Mouse (Mus musculus) heart, embryonic 10.5 days (tissue): ENCODE measurements around the gene Glp2r. TPM values are rescaled to one million over a fixed set of nuclear protein-coding genes. Genes with fewer than 3 reads are reported as not detected.

Experiments used
- DNase-seq: peaks from one replicate; pipeline ENCODE4 v3.0.0-alpha.2; 2017; ENCODE audit warnings: low spot score
- H3K27ac ChIP-seq: fragments of 300-500 bp; sonication (generic); 2 replicates; pipeline ENCODE4 v1.5.1; 2016; ENCODE audit warnings: mild to moderate bottlenecking
- H3K27me3 ChIP-seq: fragments of 300-500 bp; sonication (generic); 2 replicates; pipeline ENCODE4 v1.6.1; 2016; ENCODE audit warnings: mild to moderate bottlenecking; ENCODE audit not compliant: poor library complexity, insufficient read depth, severe bottlenecking
- H3K36me3 ChIP-seq: fragments of 300-500 bp; sonication (generic); 2 replicates; pipeline ENCODE4 v1.6.1; 2016; ENCODE audit warnings: mild to moderate bottlenecking, moderate library complexity
- H3K4me1 ChIP-seq: fragments of 300-500 bp; sonication (generic); 2 replicates; pipeline ENCODE4 v1.6.1; 2016; ENCODE audit warnings: mild to moderate bottlenecking
- H3K4me3 ChIP-seq: fragments of 300-500 bp; sonication (generic); 2 replicates; pipeline ENCODE4 v1.5.1; 2016; ENCODE audit warnings: mild to moderate bottlenecking, moderate library complexity
- H3K9me3 ChIP-seq: fragments of 300-500 bp; sonication (generic); 2 replicates; pipeline ENCODE4 v1.6.1; 2016; ENCODE audit warnings: mild to moderate bottlenecking, moderate library complexity
- WGBS: fragments of 180-500 bp; shearing (Covaris S2); methylation state at CpG from one replicate; pipeline ENCODE4 v1.1.7; 2016; 5-methylcytosine and 5-hydroxymethylcytosine counted together
- polyA plus RNA-seq: library from polyadenylated mRNA; unstranded; fragments of >200 nt; fragmentation: Nextera tagmentation; extraction: Ambion mirVana; gene quantifications from 2 replicates; pipeline ENCODE4 v1.2.1, GENCODE M21; 2016

Gene Glp2r
- polyA plus RNA-seq, 1 experiment from 2014 or later = 0.03 TPM

DNA sequence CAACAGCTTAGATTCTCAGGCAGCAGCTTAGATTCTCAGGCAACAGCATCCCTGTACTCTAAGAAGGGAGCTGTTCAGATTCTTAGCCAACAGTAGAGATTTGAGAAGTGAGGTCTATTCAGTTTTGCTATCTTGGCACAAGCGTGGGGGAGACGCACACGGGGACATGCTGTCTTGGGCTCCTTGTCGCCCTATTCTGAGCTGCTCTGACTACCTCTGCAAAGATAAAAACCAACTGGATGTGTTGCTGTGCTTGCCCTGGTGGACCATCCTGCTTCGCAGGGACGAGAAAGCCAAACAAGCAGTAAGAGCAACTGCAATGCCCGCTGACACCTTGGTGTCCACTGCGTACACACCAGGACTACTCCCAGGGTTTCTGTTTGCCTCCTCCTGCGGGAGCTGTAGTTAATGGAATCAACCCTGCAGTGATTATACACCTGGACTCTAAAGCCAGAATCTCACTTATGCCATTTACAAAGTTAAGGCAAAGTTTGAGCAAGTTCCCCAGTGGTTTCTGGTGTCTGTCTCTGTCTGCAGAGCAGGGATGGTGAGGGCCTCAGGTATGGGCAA is 117.3 kb downstream of the Glp2r start:
- H3K27ac ChIP-seq = no peak overlapping the region
- no peak overlapping the region for H3K4me3 ChIP-seq
- peaks cover 24% of the 10 kb centered on the region for H3K4me1 ChIP-seq
- H3K27me3 ChIP-seq = peaks cover 11% of the 10 kb centered on the region; the same call in 1 of the 2 replicates
- no peaks in the 10 kb centered on the region for H3K36me3 ChIP-seq
- H3K9me3 ChIP-seq = no peaks in the 10 kb centered on the region
- no peak for DNase-seq
- 82% methylated on average over 9 of the region's 9 CpGs for WGBS

DNA sequence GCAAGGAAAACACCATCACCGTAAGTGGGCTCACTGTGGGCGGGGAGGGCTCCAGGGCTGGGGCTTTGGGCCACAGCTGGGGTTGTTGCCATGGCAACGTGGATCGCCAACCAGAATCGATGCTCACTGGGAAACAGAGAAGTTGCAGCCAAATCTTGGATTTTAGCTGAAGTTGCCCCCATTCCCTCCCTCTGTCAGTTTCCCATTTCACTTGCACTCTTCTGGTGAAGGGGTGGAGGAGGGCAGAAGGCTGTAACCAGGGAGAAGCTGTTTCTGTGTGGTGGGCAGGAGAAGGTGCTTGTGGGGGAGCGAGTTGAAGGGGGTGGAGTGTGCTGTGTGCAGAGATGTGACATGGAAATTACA is 118.1 kb downstream of the Glp2r start:
- Histone ChIP-seq H3K9me3 (no peaks in the 10 kb centered on the region), H3K27me3 (peaks cover 13% of the 10 kb centered on the region; the same call in 1 of the 2 replicates), H3K4me3 (no peak overlapping the region), H3K4me1 (peaks cover 24% of the 10 kb centered on the region), H3K36me3 (no peaks in the 10 kb centered on the region), H3K27ac (no peak overlapping the region)
- DNase-seq = no peak
- WGBS = 41% methylated on average over 6 of the region's 6 CpGs

DNA sequence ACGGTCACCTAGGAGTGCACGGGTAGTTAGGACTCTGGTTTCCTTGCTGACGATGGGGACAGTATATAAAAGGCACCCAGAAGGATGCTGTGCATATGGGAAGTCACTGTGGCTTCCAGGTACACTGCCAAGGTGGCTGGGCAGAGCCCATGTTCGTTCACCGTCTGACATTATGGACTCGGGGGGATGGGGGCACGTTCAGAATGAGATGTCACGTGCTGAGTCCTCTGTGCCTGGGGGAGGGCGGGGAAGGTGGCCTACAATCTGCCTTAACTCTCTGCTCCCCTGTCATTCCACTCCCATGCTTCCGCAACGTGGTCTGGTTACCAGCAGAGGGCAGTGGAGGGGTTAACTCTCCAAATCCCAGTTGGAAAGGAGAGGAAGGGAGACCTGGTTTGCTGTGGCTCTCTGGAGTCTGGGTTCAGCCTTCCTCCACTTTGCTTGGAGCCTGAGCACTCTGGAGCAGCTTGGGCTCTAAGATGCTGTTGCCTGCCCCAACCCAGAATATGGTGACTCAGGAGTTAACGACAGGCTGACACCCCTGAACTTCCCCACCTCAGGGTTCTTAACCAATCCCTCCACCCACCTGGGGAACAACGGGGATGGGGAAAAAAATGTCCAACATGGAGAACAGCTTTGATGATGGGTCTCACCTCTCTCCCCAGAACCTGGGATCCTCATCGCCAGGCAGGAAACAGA is 118.6 kb downstream of the Glp2r start:
- H3K4me3 ChIP-seq = no peak overlapping the region
- H3K4me1 ChIP-seq = peaks cover 24% of the 10 kb centered on the region
- WGBS = 21% methylated on average over 14 of the region's 14 CpGs
- no peaks in the 10 kb centered on the region for H3K36me3 ChIP-seq
- no peaks in the 10 kb centered on the region for H3K9me3 ChIP-seq
- H3K27me3 ChIP-seq = peaks cover 13% of the 10 kb centered on the region; the same call in 1 of the 2 replicates
- H3K27ac ChIP-seq = no peak overlapping the region
- DNase-seq = no peak

DNA sequence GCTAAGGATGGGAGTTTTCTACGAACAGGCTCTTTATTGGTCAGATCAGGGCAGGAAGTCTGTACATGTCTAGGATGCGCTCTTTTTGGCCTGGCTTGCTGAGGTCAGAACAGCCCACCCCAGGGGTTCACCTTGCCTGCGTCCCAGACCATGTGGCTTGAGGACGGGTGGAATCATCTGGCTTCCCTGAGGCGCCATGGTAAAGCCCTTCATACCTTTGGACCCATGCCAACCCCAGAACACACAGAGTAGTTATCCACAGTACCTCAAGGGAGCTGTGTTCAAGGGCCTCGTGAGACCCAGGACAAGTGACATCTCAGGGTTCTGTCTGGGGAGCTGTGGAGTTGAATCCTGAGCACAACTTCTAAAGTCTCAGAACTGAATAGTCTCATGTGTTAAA is 119.2 kb downstream of the Glp2r start:
- Histone ChIP-seq H3K9me3 (no peaks in the 10 kb centered on the region), H3K27ac (no peak overlapping the region), H3K4me3 (no peak overlapping the region), H3K36me3 (no peaks in the 10 kb centered on the region), H3K27me3 (peaks cover 10% of the 10 kb centered on the region; the same call in 1 of the 2 replicates), H3K4me1 (peaks cover 21% of the 10 kb centered on the region)
- 79% methylated on average over 6 of the region's 6 CpGs for WGBS
- DNase-seq = no peak

DNA sequence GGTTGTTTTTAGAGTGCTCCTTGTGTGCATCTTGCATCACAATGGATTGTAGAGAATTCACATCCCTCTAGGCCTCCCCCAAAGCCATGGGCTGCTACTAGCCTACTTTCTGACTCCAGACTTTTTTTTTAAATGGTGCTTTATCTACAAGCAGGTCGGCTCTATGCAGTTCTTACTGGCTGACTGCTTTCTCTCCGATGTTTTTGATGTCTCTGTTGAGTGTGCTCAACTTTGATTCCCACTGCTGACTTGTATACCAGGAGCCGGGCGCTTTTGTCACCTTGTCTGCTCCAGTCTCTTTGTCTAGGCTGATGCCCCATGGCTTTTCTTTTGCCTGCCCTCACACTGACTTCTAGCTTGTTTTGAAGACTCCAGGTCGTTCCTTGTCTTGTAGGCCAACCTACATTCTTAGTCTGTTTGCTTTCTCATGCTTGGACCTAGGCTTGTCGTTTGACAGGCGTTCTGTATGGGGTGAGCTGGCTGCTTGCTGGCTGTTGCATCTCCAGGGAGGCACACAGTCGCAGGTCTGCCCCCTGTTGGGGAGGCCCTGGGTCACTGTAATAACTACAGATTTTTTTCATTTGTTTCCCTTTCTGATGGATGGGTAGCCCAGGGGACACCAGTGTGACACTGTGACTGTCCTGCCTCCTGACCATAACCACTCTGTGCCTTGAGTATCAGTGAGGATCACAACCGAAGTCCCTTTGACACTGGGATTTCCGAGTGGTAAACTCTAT is 120.8 kb downstream of the Glp2r start:
- H3K27ac ChIP-seq = no peak overlapping the region
- 56% methylated on average over 10 of the region's 10 CpGs for WGBS
- H3K4me3 ChIP-seq = no peak overlapping the region
- H3K27me3 ChIP-seq = peaks cover 10% of the 10 kb centered on the region; the same call in 1 of the 2 replicates
- H3K4me1 ChIP-seq = peaks cover 12% of the 10 kb centered on the region
- DNase-seq = no peak
- no peaks in the 10 kb centered on the region for H3K9me3 ChIP-seq
- H3K36me3 ChIP-seq = no peaks in the 10 kb centered on the region

DNA sequence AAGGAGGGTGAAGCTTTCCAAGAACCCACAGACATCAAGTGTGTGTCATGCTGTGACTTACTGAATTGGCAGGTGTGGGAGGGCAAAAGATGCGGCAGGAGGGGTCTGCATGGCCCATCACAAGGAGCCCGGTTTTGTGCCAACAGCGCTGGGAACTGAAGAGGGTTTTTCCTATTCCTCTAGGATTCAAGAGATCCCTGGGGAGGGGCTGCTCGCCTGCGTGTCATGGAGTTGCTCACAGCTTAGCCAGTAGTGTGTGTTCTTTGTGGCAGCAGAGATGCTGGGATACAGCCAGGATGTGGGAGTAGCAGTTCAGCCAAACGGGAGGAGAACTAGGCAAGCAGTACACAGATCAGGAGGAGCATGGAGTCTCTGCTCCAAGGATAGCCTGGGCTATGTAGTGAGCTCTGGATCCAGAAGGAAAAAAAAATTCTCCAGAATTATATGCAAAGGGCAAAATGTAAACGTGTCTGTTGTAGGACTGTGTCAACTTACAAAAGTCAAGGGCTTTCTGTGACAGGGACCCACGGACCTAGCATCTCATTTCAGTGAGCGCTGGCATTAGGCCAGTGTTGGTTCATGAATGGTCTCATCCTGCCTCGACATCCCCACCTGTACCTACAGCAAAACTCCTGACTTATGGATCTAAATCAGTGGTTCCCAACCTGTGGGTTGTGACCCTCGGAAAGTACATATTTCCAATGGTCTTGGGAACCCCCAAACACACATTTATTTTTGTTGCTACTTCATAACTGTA is 122.1 kb downstream of the Glp2r start:
- Histone ChIP-seq H3K4me1 (peaks cover 12% of the 10 kb centered on the region), H3K4me3 (no peak overlapping the region), H3K36me3 (no peaks in the 10 kb centered on the region), H3K9me3 (no peaks in the 10 kb centered on the region), H3K27ac (no peak overlapping the region), H3K27me3 (peaks cover 8% of the 10 kb centered on the region; the same call in 1 of the 2 replicates)
- DNase-seq = no peak
- 71% methylated on average over 11 of the region's 11 CpGs for WGBS

DNA sequence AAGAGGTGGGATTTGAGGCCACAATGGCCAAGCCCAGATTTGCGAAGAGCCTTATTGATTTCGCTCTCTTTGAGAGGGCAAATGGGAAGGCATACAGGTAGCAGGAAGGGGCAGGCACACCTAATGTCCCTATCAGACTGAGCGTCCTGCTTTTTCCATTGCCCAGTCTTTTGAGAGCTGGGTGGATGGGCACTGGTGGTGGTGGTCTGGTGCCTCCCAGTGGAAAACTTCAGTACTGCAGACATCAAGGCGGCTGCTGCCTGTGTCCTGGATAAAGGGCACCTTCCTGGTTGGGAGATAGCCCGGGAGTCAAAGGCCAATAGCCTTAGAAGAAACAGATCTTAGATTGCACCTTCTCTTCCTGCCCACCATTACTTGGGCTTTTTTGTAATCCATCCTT is 123.2 kb downstream of the Glp2r start:
- Histone ChIP-seq H3K27ac (no peak overlapping the region), H3K9me3 (no peaks in the 10 kb centered on the region), H3K27me3 (peaks cover 4% of the 10 kb centered on the region; the same call in 1 of the 2 replicates), H3K4me1 (peaks cover 11% of the 10 kb centered on the region), H3K36me3 (no peaks in the 10 kb centered on the region), H3K4me3 (no peak overlapping the region)
- 23% methylated on average over 5 of the region's 5 CpGs for WGBS
- no peak for DNase-seq

DNA sequence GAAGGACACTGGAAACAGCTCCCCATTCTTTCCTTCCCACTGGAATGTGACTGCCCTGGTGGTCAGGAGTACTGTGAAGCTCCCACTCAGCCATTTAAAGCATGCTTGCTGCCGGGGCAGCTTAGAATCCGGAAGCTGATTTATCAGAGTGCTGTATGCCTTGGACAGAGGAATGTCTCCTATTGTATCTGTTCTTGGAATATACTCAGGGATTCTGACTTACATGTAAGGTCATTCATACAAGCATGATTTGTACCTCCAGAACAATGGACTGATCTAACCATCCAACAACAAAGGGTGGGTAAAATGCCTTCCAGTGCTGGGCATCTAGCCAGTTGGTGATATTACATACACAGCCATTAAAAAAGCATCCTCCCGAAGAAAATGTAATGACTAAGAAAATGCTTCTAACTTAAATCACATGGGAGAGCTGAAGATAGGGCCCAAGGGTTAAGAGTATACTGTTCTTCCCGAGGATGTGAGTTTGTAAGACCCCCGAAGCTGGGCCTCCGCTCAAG is 126.3 kb downstream of the Glp2r start:
- no peak for DNase-seq
- Histone ChIP-seq H3K4me3 (no peak overlapping the region), H3K27ac (no peak overlapping the region), H3K27me3 (peaks cover 4% of the 10 kb centered on the region; the same call in 1 of the 2 replicates), H3K9me3 (no peaks in the 10 kb centered on the region), H3K4me1 (peaks cover 4% of the 10 kb centered on the region; the same call in 1 of the 2 replicates), H3K36me3 (no peaks in the 10 kb centered on the region)
- 75% methylated on average over 6 of the region's 6 CpGs for WGBS

DNA sequence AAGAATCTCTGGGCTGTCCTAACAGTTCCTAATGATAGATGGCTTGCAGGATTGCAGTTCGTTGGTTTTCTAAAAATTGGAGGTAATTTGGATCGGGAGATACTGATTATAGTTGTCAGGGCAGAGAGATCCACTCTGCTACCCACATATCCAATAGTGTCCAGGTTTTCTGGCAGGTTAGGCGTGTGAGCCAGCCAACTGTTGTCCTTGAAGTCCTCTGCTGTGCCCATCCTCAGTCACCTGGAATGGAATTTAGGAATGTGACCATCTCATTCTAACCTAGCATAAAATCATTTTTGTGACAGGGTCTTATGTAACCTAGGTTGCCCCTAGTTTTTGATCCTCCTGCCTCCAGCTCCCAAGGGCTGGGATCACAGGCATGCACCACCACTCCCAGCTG is 127.5 kb downstream of the Glp2r start:
- Histone ChIP-seq H3K4me3 (no peak overlapping the region), H3K9me3 (no peaks in the 10 kb centered on the region), H3K27ac (no peak overlapping the region), H3K27me3 (0 out of 2 replicates have a peak, but pooled peaks cover under 1% of the 10 kb centered on the region), H3K4me1 (peaks cover 4% of the 10 kb centered on the region; the same call in 1 of the 2 replicates), H3K36me3 (no peaks in the 10 kb centered on the region)
- no peak for DNase-seq
- WGBS = 87% methylated on average over 3 of the region's 3 CpGs

DNA sequence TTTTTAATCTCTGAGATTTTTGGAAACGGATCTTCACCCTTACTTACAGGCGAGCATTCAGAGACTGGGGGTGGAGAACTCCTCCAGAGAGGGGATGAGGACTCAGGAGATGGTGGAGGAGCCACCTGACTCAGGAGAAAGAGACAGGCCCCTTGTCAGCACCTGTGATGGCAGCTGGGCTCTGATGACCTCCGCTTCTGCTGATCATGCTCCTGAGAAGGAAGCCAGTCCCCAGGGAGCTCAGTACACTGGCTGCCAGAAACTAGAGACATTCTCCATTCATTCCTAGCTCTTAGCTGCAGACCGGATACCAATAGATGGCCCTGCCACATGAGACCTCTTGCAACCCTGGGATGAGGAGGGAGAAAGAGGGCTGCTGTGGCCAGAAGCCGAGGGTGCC is 128.1 kb downstream of the Glp2r start:
- Histone ChIP-seq H3K27me3 (no peaks in the 10 kb centered on the region), H3K4me1 (peaks cover 4% of the 10 kb centered on the region; the same call in 1 of the 2 replicates), H3K36me3 (no peaks in the 10 kb centered on the region), H3K4me3 (no peak overlapping the region), H3K9me3 (no peaks in the 10 kb centered on the region), H3K27ac (no peak overlapping the region)
- WGBS = 70% methylated on average over 5 of the region's 5 CpGs
- DNase-seq = no peak

DNA sequence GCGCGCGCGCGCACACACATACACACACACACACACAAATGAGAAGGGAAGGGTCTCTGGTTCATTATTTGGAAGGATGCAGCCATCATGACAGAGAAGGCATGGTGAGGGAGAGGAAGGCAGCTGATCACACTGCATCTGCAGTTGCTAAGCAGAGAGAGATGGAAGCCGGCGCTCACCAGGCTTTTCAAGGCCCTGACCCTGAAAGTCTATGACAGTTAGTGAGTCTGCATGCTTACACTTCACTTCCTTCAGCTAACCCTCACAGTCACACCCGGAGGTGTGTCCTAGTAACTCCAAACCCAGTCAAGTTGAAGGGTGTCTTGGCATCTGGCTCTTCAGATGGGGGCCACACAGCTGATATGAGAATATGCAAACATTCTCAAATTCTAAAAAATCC is 128.5 kb downstream of the Glp2r start:
- Histone ChIP-seq H3K27ac (no peak overlapping the region), H3K4me1 (peaks cover 4% of the 10 kb centered on the region; the same call in 1 of the 2 replicates), H3K4me3 (no peak overlapping the region), H3K36me3 (no peaks in the 10 kb centered on the region), H3K9me3 (no peaks in the 10 kb centered on the region), H3K27me3 (no peaks in the 10 kb centered on the region)
- no peak for DNase-seq
- WGBS = 94% methylated on average over 8 of the region's 8 CpGs

DNA sequence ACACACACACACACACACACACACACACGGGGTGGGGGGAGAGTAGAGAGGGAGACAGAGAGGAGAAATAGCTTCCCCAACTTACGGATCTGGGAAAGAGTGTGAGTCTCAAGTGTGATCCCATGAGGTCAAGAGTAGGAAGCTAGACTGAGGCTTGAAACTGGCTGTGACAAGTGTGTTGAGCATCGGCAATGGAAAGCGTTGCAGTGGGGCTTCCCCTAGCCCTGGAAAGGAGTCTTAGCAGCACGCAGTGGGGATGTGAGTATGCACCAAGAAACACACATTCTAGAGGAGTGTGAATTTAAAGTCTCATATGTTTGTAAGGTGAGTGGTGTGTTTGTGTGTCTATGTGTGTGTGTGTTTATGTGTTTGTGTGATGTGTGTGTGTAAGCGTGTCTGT is 130.7 kb downstream of the Glp2r start:
- no peak for DNase-seq
- H3K4me3 ChIP-seq = no peak overlapping the region
- 83% methylated on average over 6 of the region's 6 CpGs for WGBS
- H3K4me1 ChIP-seq = peaks cover 4% of the 10 kb centered on the region; the same call in 1 of the 2 replicates
- no peaks in the 10 kb centered on the region for H3K36me3 ChIP-seq
- no peaks in the 10 kb centered on the region for H3K9me3 ChIP-seq
- H3K27ac ChIP-seq = no peak overlapping the region
- H3K27me3 ChIP-seq = no peaks in the 10 kb centered on the region
